Comparison of ENCODE assay signal across 20 mouse cellular contexts in the genomic region with DNA sequence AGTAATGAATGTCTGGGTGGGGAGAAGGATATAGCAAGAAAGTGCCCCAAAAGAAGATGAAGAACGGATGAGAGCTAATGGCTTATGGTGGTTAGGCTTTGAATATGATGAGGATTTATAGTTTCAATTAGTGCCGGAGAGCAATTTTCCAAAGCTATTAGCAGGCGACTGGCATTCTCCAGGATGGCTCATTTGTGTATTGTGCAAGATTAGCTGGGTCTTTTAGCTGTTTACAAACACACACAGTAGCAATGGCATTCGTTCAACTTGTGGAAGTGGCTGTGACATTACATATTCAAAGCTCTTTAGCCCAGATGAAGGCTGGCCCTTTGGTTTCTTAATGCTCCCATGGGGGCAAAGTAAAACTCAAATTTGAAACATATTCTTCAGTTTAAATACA. TPM values are rescaled to one million over a fixed set of nuclear protein-coding genes. Genes with fewer than 3 reads are reported as not detected.
"Had no signal": no experiment of that assay in that cellular context is flagged by ENCODE, and none has a peak within 500 bp of the region (broad histone marks: within the 10 kb centered on the region; RNA-seq: fewer than 3 reads in every experiment).

No protein-coding gene starts in this region.

- H3K4me1 ChIP-seq: kidney, embryonic 15.5 days; liver, embryonic 15.5 days; megakaryocyte, embryonic 14.5 days; midbrain, embryonic 12.5 days had no signal

- H3K4me2 ChIP-seq: kidney, embryonic 15.5 days; liver, embryonic 11.5 days; liver, embryonic 15.5 days; midbrain, embryonic 12.5 days had no signal

- ATAC-seq: lung, postnatal 0 days; midbrain, embryonic 16.5 days had no signal

- H3K9me3 ChIP-seq: kidney, embryonic 15.5 days; limb, embryonic 10.5 days; liver, embryonic 15.5 days; midbrain, embryonic 12.5 days had no signal

- H3K36me3 ChIP-seq: kidney, embryonic 15.5 days; limb, embryonic 10.5 days; liver, embryonic 15.5 days; midbrain, embryonic 12.5 days had no signal

- H3K27me3 ChIP-seq: kidney, embryonic 15.5 days; liver, embryonic 15.5 days; megakaryocyte, embryonic 14.5 days; midbrain, embryonic 12.5 days had no signal

- DNase-seq: kidney, adult 18-20 months; kidney, postnatal 25 days; lung, adult 2 months; lung, postnatal 4 days; right cerebral cortex, postnatal 25 days had no signal

- H3K9ac ChIP-seq: kidney, embryonic 15.5 days; liver, embryonic 15.5 days; midbrain, embryonic 12.5 days had no signal

- H3K4me3 ChIP-seq: kidney, embryonic 15.5 days; left cerebral cortex, adult 2 months; limb, embryonic 10.5 days; liver, embryonic 15.5 days; megakaryocyte, embryonic 14.5 days; midbrain, embryonic 12.5 days had no signal

- H3K27ac ChIP-seq: kidney, embryonic 15.5 days; left cerebral cortex, adult 2 months; limb, embryonic 10.5 days; liver, embryonic 15.5 days; midbrain, embryonic 12.5 days; stomach, postnatal 0 days had no signal

RNA-seq across cellular contexts. Expression of gene Gm10234, which starts 56.4 kb away (rescaled TPM):
- total RNA-seq: layer of hippocampus, postnatal 25 days; left cerebral cortex, adult 2 months; left cerebral cortex, postnatal 14 days had no signal
- polyA plus RNA-seq: kidney, embryonic 15.5 days; limb, embryonic 10.5 days; limb, embryonic 14.5 days; liver, embryonic 11.5 days; liver, embryonic 15.5 days; lung, adult 2 months; lung, postnatal 0 days; midbrain, embryonic 12.5 days; midbrain, embryonic 16.5 days; neural tube, embryonic 11.5 days; small intestine, adult 2 months; stomach, postnatal 0 days had no signal
